Mouse (Mus musculus) lung, embryonic 16.5 days (tissue): Measurements from ENCODE around the gene Zcchc17. TPM values are rescaled to one million over a fixed set of nuclear protein-coding genes. Genes with fewer than 3 reads are reported as not detected.

ENCODE experiments used
- ATAC-seq: fragments of 200-750 bp; cut with Nextera tagmentation; 2 replicates; pipeline ENCODE4 v1.8.0; 2017; ENCODE audit warnings: low read depth, mild to moderate bottlenecking, moderate library complexity
- H3K27ac ChIP-seq: fragments of 300-500 bp; sonication (generic); 2 replicates; pipeline ENCODE4 v1.5.1; 2014; ENCODE audit warnings: mild to moderate bottlenecking, control low read depth, low read length
- H3K27me3 ChIP-seq: fragments of 300-500 bp; sonication (generic); 2 replicates; pipeline ENCODE4 v1.6.1; 2014; ENCODE audit warnings: low read depth, low read length, mixed read lengths; ENCODE audit not compliant: control insufficient read depth, insufficient read depth
- H3K36me3 ChIP-seq: fragments of 300-500 bp; sonication (generic); 2 replicates; pipeline ENCODE4 v1.6.1; 2014; ENCODE audit warnings: low read length; ENCODE audit not compliant: control insufficient read depth, insufficient read depth
- H3K4me1 ChIP-seq: fragments of 300-500 bp; sonication (generic); replicated peaks from 2 replicates; pipeline ENCODE4 v1.6.1; 2014; ENCODE audit warnings: low read length, mixed read lengths; ENCODE audit not compliant: control insufficient read depth, insufficient read depth
- H3K4me2 ChIP-seq: fragments of 300-500 bp; sonication (generic); 2 replicates; pipeline ENCODE4 v1.6.1; 2014; ENCODE audit warnings: low read depth, low read length, control low read depth
- H3K4me3 ChIP-seq: fragments of 300-500 bp; sonication (generic); 2 replicates; pipeline ENCODE4 v1.5.1; 2014; ENCODE audit warnings: mild to moderate bottlenecking, low read length, control low read depth
- H3K9ac ChIP-seq: fragments of 300-500 bp; sonication (generic); 2 replicates; pipeline ENCODE4 v1.6.1; 2014; ENCODE audit warnings: low read length, control low read depth
- H3K9me3 ChIP-seq: fragments of 300-500 bp; sonication (generic); 2 replicates; pipeline ENCODE4 v1.6.1; 2016; ENCODE audit warnings: low read length; ENCODE audit not compliant: control insufficient read depth
- WGBS: fragments of 180-500 bp; shearing (Covaris S2); extraction: QIAGEN DNeasy Blood & Tissue Kit; methylation state at CpG from one replicate; pipeline ENCODE4 v1.1.7; 2014; 5-methylcytosine and 5-hydroxymethylcytosine counted together
- polyA plus RNA-seq: library from polyadenylated mRNA; unstranded; fragments of >200 nt; fragmentation: Nextera tagmentation; extraction: Ambion mirVana; gene quantifications from 2 replicates; pipeline ENCODE4 v1.2.1, GENCODE M21; 2015

Gene Zcchc17
- polyA plus RNA-seq, 1 experiment from 2014 or later = 72.0 TPM

GRCm38 (mm10) chr4:130282856-130283255 is 76.9 kb downstream of the Zcchc17 start:
- Histone ChIP-seq H3K27ac (no peak overlapping the region), H3K36me3 (no peaks in the 10 kb centered on the region), H3K9ac (no peak overlapping the region), H3K27me3 (no peaks in the 10 kb centered on the region; the same call in 1 of the 2 replicates), H3K4me3 (no peak overlapping the region), H3K9me3 (no peaks in the 10 kb centered on the region), H3K4me2 (no peak overlapping the region), H3K4me1 (no peaks in the 10 kb centered on the region)
- no peak for ATAC-seq
- WGBS = 66% methylated on average over 5 of the region's 5 CpGs

- WGBS = 61% methylated on average over 2 of the region's 2 CpGs
- ATAC-seq = no peak
- Histone ChIP-seq H3K27me3 (peaks cover 18% of the 10 kb centered on the region), H3K36me3 (no peaks in the 10 kb centered on the region), H3K9ac (no peak within 1 kb of the TSS), H3K4me3 (no peak within 1 kb of the TSS), H3K4me2 (no peak within 1 kb of the TSS), H3K27ac (no peak within 1 kb of the TSS), H3K9me3 (no peaks in the 10 kb centered on the region), H3K4me1 (0 out of 2 replicates have a peak, but pooled peaks cover 2% of the 10 kb centered on the region)
Measured at GRCm38 (mm10) chr4:130279105-130279504, 80.6 kb downstream of the Zcchc17 start, which contains the start of gene Serinc2. TSS of gene Serinc2 (minus strand) at chr4:130279205.

GRCm38 (mm10) chr4:130276573-130277176 is 83.1 kb downstream of the Zcchc17 start:
- no peaks in the 10 kb centered on the region for H3K36me3 ChIP-seq
- H3K9ac ChIP-seq = no peak overlapping the region
- H3K4me2 ChIP-seq = no peak overlapping the region
- H3K9me3 ChIP-seq = no peaks in the 10 kb centered on the region
- no peak overlapping the region for H3K4me3 ChIP-seq
- 57% methylated on average over 7 of the region's 7 CpGs for WGBS
- ATAC-seq = no peak
- no peak overlapping the region for H3K27ac ChIP-seq
- peaks cover 20% of the 10 kb centered on the region for H3K27me3 ChIP-seq
- H3K4me1 ChIP-seq = 0 out of 2 replicates have a peak, but pooled peaks cover 2% of the 10 kb centered on the region

- no peaks in the 10 kb centered on the region for H3K36me3 ChIP-seq
- H3K4me1 ChIP-seq = 0 out of 2 replicates have a peak, but pooled peaks cover 2% of the 10 kb centered on the region
- H3K27ac ChIP-seq = no peak overlapping the region
- H3K9ac ChIP-seq = peak overlapping the region; percentile 68; the same call in 1 of the 2 replicates
- H3K4me2 ChIP-seq = peak overlapping the region; percentile 96
- 42% methylated on average over 5 of the region's 5 CpGs for WGBS
- H3K4me3 ChIP-seq = no peak overlapping the region
- no peak for ATAC-seq
- peaks cover 20% of the 10 kb centered on the region for H3K27me3 ChIP-seq
- H3K9me3 ChIP-seq = no peaks in the 10 kb centered on the region
Measured at GRCm38 (mm10) chr4:130275823-130276105, 84.0 kb downstream of the Zcchc17 start.

GRCm38 (mm10) chr4:130275016-130275822 is 84.5 kb downstream of the Zcchc17 start:
- H3K4me3 ChIP-seq = peak overlapping the region; percentile 63
- H3K9ac ChIP-seq = peak overlapping the region; percentile 68
- ATAC-seq = peak; percentile 76
- WGBS = 1% methylated on average over 49 of the region's 62 CpGs
- no peaks in the 10 kb centered on the region for H3K36me3 ChIP-seq
- peaks cover 20% of the 10 kb centered on the region for H3K27me3 ChIP-seq
- H3K4me2 ChIP-seq = peak overlapping the region; percentile 96
- no peaks in the 10 kb centered on the region for H3K9me3 ChIP-seq
- 0 out of 2 replicates have a peak, but pooled peaks cover 2% of the 10 kb centered on the region for H3K4me1 ChIP-seq
- H3K27ac ChIP-seq = no peak overlapping the region

- Histone ChIP-seq H3K4me1 (0 out of 2 replicates have a peak, but pooled peaks cover 2% of the 10 kb centered on the region), H3K4me2 (peak overlapping the region; percentile 96), H3K4me3 (peak overlapping the region; percentile 63), H3K27ac (no peak overlapping the region), H3K27me3 (peaks cover 20% of the 10 kb centered on the region), H3K36me3 (no peaks in the 10 kb centered on the region), H3K9ac (peak overlapping the region; percentile 68), H3K9me3 (no peaks in the 10 kb centered on the region)
- ATAC-seq = peak; percentile 49; the same call in 1 of the 2 replicates
- 2% methylated on average over 29 of the region's 29 CpGs for WGBS
Measured at GRCm38 (mm10) chr4:130274346-130275015, 85.3 kb downstream of the Zcchc17 start.

- 11% methylated on average over 12 of the region's 12 CpGs for WGBS
- ATAC-seq = no peak
- Histone ChIP-seq H3K36me3 (no peaks in the 10 kb centered on the region), H3K27me3 (peaks cover 20% of the 10 kb centered on the region), H3K4me2 (peak overlapping the region; percentile 96; the same call in 1 of the 2 replicates), H3K9me3 (no peaks in the 10 kb centered on the region), H3K4me1 (0 out of 2 replicates have a peak, but pooled peaks cover 2% of the 10 kb centered on the region), H3K4me3 (peak overlapping the region; percentile 63), H3K27ac (no peak overlapping the region), H3K9ac (peak overlapping the region; percentile 68; the same call in 1 of the 2 replicates)
Measured at GRCm38 (mm10) chr4:130273698-130274345, 85.9 kb downstream of the Zcchc17 start.

GRCm38 (mm10) chr4:130270611-130271347 is 89.0 kb downstream of the Zcchc17 start:
- H3K36me3 ChIP-seq = no peaks in the 10 kb centered on the region
- no peak for ATAC-seq
- H3K4me3 ChIP-seq = no peak overlapping the region
- WGBS = 71% methylated on average over 6 of the region's 6 CpGs
- H3K4me2 ChIP-seq = no peak overlapping the region
- peaks cover 15% of the 10 kb centered on the region for H3K27me3 ChIP-seq
- 0 out of 2 replicates have a peak, but pooled peaks cover 5% of the 10 kb centered on the region for H3K4me1 ChIP-seq
- no peaks in the 10 kb centered on the region for H3K9me3 ChIP-seq
- no peak overlapping the region for H3K27ac ChIP-seq
- H3K9ac ChIP-seq = no peak overlapping the region
